Mouse (Mus musculus) embryo, embryonic 11.5 days (tissue): ENCODE measurements around the gene Nucks1.

Experiments used
- DNase-seq: peaks from one replicate; pipeline ENCODE4 v3.0.0-alpha.2; 2012; ENCODE audit warnings: low read depth, low spot score

Gene Nucks1

DNA sequence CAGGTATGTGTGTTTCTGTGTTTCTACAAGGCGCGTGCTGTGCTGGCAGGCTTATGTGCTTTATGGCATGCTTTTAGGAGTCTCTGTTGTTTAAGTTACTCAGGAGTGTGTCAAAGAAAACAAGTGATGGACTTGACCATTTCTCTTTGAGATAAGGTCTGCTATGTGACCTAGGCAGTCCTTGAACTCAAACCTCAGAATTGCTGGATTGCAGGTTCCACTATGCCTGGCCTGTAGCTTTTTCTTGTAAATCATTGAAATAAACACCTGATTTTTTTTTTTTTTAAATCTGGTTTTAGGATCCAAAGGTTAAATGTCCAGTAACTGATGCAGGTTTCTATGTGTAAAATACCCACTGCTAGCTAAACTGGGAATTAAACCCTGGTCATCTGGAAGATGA is 8.7 kb downstream of the Nucks1 start:
- no peak for DNase-seq

DNA sequence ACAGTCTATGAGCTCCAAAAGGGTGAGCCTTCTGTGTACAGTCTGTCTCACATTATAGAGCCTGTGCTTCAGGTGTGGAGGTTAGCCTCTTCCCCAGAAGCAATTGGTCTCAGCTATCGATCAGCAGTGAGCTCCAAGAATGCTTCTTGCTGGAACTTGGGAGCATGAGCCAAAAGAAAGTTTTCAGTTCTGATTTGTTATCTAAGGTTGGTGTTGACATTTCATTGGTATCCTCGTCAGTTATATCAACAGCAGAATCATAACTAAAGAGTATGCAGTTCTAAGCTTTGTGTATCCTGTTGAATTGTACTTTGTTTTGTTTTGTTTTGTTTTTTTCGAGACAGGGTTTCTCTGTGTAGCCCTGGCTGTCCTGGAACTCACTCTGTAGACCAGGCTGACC is 11.8 kb downstream of the Nucks1 start:
- no peak for DNase-seq

DNA sequence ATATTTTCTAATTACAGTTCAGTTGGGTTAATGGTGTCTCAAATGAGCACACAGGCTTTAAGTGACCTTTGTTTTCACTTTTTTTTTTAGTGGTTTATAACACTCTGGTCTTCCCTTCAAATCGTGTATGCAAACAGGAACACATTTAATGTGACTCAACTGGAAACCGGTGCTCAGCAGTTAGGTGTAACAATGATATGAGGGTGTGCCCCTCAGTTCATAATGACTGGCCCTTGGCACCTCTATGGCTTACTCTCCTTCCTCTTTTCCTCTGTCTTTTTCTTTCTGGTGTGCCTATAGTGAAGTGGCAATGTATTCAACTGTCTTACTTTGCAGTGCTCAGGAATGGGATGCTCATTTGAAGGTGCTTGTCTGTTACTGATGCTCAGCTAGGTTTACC is 23.1 kb downstream of the Nucks1 start:
- no peak for DNase-seq

DNA sequence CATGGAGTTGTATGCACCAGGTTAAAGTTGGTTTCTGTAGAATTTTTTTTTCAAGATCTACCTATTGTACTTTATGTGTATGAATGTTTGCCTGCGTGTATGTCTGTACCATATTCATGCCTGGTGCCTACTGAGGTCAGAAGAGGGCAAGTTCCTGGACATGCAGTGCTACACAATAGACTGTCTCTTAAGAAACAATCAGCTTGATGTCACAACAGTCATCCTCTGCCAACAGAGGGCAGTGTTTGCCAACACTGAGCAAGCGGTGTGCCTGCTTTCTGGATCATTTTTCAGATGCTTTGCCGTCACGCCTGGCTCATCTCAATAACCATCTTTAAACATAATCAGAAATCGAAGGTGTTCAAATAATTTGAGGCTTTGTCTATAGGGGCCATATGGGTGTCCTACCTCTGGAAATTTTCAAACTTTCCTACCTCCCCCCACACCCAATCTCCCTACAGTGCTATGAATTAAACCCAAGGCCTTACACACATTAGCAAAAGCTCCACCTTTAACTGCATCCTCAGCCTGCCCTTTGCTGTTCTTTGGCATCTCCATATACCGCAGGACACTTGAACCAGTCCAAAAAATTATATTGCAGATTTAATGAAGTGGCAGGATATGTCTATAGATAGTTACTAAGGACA is 27.4 kb downstream of the Nucks1 start:
- peak; percentile 50 for DNase-seq

DNA sequence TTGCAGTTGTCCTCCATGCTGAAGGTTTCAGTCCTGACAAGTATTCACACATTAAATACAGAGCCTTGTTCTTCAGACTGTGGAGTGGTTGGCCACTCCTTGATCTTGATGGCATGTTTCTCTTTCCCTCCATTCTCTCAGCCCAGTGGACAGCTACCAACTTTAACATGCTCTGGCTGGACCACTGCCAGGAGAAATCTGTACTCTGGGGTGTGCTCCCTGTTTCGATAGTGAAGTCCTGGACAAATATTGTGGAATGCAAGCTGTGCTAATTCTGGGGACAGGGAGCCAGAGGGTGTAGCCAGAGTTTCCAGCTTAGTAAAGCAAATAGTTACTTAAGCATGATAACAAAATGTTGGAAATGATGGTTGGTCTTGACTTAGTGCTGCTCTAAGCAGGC is 28.5 kb downstream of the Nucks1 start:
- DNase-seq = no peak

DNA sequence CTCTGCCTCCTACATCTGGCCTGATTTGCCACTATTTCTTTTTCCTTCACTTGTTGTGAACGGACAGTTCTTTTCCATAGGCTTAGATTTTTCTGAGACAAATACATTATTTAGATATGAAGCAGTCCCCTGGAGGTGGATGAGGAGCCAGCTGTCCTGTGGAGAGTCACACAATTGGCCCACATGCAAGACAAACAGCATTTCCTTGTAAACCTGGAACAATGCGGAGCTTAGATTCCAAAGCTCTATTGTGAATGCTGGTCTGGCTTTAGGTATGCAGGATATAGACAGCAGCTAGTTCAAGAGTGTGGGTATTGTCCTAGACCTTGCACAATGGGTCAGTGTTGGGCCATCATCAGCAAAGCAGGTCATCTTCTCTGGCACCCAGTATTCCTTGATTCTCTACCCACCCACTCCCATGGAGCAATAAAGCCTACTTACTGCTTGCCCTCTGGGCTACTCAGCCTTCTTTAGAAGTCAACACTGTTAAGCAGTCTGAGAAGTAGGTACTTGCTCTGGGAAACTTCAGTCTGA is 30.4 kb downstream of the Nucks1 start:
- DNase-seq = no peak

DNA sequence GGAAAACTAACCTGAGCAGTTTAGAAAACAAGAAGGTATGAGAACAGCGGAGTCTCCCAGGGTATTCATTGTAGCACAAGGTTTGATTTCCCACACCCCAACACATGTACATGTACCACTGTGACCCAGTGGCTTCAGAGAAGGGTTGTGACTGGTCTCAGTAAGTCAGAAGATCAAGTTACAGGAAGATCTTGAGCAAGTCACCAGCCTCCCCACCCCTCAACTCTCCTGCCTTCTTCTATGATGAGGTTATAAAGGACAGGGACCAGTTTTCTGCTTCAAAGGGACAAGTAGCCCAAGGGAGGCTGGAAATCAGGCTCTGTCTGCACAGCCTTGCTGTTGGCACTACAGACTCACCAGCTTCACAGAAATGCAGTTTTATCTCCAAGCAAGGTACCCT is 31.2 kb downstream of the Nucks1 start:
- no peak for DNase-seq

DNA sequence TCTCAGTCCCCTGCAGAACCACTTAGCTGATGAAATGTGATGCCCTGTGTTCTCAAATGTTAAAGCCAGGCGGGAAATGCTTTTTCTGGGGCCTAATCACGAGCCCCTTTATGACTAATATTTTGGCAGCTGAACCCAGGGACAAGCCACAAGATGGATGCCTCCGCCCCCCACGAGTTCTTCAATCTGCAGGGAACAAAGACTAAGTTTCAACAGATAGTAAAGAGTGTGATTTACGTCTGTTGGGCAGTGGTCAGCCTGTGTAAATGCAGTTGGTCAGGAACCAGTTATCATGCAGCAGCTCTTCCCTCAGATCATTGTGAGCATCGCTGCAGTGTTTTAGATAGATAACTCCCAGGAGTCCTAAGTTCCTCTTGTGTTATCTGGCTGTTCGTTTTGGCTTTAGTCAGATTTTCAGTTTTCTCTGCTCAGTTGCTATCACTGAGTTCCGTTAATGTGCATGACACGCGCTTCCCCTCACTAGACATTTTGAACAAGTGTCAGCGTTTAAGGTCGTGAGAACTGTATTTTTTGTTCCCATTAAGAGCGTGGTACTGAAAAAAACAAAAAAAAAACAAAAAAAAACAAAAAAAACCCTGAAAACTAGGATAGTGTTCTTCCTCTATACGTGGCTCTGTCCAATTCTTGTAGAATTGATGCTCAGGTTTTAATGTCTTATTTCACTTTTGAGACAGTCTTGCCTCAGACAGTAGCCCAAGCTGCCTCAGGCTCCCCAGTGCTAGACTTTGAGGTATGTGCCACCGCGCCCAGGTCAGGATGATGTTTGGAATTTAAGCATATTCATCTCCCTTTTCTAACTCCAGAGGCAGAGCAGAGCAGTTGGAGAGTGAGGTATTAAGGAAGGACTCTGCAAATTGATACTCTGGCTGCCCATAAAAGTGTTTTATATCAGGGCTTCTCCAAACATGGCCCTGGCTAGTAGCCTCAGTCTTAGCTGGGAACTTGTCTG is 32.6 kb downstream of the Nucks1 start:
- DNase-seq = no peak

DNA sequence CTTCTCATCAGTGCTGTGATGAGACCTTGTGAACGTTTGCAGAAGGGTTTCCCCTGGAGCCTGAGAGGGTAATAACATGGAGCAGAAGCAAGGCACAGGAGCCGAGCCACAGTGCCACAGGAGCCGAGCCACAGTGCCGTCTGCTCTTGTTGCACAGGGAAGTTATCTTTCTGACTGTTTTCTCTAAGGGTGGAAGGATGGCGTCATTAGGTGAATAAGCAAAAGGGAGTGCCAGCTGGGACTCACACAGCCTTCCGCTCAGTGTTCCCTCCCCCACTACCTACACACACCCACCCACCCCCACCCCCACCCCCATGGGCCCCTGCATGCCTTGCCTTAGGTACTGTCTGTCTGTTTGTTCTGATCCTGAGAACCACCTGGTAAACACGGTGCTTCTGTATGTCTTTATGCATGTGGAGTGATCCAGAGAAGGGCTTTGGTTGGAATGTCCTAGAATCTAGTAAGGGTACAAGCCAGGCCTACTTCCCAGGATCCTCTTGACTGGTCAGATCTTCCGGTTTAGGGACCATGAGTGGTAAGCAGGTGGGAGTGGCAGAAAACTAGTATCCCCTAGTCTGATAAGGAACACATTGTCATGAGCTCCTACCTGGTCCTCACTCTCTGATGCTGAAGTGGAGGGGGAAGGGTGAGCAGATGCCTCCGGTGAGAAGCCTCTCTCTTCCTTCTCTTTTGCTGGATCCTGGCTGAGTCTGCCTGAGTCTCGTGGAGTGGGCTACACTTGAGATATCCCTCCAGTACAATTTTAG is 35.5 kb downstream of the Nucks1 start:
- no peak for DNase-seq

DNA sequence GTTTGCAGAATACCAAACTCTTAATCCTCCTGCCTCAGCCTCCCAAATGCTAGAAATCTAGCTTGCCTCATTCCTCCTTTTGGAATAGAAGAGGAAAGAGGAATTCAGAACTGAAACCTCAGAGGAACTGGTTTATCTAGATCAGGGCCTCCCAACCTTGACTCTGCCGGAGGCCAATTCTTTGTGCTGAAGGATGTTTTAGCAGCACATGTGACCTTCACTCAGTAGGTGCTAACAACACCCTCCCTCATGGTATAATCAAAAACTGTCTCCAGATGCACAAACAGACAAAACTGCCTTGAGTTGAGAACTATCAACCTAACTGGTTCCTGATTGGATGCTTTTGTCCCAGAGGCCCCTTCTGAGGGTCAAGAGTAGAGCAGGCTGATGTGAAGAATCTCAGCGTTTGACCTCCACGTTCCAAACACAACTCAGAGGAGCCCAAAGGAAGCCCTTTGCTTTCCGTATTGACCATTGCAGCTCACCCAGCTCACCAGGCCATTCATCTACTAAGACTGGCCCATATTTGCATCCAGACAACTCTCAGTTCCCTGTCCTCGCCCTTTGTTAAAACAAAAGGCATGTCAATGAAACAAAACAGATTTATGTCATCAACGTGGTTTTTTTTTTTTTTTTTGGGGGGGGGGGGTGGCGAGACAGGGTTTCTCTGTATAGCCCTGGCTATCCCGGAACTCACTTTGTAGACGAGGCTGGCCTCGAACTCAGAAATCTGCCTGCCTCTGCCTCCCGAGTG is 36.3 kb downstream of the Nucks1 start:
- DNase-seq = no peak

DNA sequence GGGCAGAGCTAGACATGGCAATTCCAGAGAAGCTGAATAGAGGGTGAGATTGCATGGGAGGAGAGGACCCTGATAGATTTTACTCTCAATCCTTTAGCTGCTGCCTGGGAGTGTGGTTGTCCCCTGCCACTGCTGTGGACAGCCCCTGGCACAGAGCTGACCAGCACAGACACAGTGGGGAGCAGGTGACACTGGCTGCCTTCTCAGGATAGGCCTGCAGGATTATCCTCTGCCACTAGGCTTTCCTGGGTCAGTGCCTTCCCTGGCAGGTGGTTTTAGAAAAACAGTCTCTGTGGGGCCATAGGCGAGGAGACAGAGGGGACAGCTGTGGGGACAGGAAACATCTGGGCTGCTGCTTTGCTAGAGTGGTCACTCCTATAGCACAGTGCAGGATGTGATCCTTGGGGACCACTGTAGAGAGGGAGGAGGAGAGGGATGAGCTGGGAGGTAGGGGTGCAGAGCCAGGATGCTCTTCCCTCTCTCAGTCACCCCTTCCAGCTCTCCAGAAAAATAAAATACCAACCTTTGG is 37.7 kb downstream of the Nucks1 start:
- no peak for DNase-seq

DNA sequence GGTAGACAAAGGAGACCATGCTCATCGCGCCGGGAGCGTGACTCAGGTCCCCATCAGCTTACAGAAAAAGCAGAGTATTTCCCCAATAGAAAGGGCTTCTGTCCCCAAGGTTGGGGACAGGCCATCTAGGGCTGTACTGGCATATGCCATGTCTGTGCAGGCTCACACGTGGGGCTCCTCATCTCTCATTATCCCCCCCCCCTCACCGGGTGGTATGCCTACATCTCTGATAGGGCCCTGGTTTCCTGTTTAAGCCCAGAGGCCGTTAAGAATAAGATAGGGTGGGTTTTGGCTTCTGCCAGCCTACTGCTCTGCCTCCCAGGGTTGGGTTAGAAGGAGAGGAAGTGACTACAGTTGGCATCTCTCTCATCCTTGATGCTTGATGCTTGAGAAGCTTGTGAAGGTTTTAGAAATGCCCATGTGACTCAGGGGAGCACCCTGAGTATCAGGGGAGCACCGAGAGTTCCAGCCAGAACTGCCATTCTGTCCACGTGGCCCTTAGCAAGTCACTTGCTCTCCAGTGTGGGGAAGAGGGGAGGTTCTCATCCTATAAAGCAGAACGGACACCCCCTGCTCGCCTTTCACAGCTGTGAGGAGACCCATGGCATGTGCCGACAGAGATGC is 44.0 kb downstream of the Nucks1 start:
- DNase-seq = no peak

DNA sequence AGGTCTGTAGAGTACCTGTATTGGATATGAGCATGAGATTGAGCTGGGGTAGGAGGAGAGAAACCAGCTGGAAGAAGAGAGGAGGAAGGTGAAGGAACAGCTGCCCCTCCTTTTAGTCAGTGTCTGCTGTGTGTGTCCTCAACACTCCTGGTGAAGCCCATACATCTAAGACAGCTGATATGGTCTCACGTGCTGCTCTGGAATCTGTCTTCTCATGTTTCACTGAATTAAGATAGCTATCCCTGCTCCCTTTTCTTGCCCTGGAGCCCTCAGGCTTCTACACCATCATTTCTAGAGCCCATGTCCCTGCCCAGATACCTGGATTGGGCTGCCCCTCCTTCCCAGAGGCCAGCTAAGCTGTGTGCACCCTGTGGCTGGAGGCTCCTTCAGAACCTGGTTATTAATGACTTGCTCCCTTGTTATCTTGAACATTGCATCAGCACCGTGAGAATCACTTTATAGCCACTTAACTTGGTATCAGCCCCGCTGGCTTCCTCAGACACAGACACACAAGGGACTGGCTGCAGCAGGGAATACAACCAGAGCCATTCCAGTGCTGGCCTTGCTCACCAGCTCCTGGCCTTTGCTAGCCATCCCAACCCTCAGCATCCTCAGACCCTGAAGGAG is 44.9 kb downstream of the Nucks1 start:
- DNase-seq = no peak

DNA sequence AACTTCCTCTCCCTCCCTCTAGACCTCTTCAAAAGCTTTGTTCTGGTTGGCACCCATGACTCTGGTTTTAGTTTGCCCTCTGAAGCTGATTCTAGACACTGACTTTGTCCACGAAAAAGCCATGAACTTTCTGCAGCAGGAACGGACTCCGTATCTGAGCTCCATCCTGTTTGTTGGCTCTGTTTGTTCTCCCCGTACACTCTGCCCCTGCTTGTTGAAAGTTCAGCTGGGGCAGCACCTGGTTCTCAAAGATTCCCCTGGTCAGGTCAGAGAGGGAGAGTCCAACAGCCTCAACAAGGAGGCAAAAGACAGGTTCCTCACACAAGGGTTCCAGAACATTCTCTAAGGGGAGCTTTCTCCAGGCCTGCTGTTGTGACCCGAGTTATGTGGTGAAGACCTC is 47.1 kb downstream of the Nucks1 start:
- no peak for DNase-seq

DNA sequence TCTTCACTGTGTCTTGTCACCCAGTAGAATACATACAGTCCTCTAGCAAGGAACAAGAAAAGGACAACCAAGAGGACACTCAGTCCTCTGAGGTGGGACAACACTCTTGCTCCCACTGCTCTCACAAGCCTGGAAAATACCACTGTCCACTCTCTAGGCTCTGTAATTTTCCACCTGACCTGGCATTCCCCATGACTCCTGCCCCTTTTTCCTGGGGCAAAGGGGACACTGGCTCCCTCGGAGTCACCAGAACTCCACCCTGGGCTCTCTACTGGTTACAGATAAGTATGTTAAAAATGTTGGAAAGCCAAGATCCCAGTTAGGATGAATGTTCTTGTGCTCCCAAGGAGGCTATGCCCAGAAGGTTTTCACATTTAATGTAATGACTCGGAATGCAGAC is 50.7 kb downstream of the Nucks1 start:
- DNase-seq = no peak

DNA sequence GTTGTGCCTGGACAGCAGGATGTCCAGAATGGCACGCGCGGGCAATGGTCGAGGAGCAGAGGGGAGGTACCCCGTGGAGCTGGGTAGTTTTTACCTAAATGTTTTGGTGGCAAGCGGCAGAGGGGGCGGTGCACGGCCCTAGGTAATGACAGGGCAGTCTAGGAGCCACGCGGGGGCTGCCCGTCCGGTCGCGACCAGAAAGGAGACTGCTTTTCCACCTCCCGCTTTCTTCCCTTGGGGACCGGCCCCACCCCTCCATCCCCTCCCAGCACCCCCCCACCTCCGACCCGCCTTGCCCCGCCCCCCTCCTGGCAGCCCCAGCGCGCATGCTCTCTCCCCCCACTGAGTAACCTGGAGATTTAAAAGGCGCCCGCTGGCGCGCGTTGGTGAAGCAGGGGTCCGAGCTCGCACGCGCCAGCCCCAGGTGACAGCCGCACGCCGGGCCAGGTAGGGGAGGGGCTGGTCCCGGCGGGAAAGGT is 52.3 kb downstream of the Nucks1 start, which contains the start of gene Slc45a3:
Gene Slc45a3, plus strand, starts transcription at position 362 of the 479 bp plus-strand sequence.
- DNase-seq = no peak

DNA sequence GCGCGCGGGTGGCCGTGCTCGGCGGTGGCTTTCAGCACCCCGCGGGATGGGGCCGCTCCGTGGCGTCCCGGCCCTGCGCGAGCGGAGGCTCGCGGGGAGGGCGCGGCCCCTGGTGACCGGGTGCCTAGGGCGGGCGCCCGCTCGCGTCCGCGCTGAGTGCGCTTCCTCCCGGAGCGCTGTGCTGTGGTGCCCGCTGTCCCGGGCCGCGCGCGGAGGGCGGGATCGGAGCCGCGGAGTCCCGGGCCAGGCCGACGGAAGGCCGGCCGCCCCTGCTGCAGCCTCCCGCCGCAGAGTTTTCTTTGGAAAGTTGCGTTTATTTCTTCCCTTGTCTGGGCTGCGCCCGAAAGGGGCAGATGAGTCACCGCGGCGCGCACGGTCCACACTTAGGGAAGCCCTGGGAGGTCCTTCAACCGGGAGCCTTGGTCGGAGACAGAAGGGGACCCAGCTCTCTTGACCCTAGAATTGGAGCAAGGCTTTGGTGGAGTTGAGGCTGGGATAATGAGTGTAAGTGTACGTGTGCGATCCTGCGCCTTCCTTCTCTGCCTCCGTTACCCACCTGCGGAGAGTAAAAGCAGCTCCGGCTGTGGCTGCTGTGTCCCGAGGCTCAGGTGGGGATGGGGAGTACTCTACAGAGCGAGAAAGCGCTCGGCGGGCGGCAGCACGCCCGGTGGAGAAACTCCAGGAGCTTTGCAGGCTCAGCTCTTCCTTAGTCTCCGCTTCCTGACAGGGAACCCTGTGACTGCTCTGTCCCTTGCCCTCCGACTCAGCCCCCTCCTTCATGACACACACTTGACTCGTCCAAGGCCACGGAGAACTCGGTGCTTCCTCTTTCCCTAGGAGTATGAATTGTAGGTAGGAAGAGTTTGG is 53.0 kb downstream of the Nucks1 start:
- no peak for DNase-seq

DNA sequence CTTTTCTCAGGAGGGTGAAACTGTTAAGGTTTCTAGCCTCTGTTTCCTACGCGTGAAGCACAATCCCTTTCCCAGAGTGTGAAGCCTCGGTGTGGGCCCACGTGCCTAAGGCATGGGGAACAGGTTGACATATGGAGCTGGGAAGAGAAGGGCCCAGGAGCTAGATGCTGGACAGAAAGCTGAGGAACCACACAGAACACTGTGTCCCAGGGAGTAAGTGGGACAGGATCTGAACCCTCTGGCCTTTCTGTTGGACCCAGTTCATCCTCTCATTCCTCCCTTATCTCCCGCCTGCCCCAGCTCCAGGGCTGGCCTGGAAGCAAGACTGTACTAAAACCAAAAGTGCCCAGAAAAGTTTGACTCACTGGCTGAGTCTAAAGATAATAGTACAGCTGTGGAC is 53.8 kb downstream of the Nucks1 start:
- no peak for DNase-seq

DNA sequence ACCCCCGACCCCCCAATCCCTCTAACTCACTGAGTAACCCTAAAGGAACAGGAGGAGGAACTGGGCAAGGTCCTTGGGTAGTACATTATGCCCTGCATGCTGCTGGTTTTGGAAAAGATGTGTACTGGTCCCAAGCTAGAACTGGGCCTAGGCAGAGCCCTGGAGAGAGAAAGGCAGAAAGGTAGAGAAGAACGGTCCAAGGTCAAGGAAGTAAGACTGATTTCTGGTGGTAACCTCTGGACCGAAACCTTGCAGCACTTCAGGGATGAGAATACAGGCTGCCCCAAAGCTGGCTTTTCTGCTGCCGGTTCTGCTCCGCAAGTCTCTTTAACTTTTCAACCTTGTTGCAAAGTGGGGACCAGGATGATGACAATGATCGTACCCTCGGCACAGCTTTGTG is 54.2 kb downstream of the Nucks1 start:
- no peak for DNase-seq
